Mouse (Mus musculus) gastrocnemius, adult 8-10 months (tissue): ENCODE results near the gene Uqcr10. TPM values are rescaled to one million over a fixed set of nuclear protein-coding genes. Genes with fewer than 3 reads are reported as not detected.
A peak's percentile ranks its signal among the peaks of the same experiment; 100 is the strongest.

ENCODE experiments used
- DNase-seq, 2 experiments: peaks; one replicate each; pipeline ENCODE4 v3.0.0; 2022; ENCODE audit warnings: low spot score in 2 of 2
- total RNA-seq, 4 experiments: library from RNA; stranded (reverse); gene quantifications; 2 replicates each; pipeline ENCODE4 v1.2.4; 2022

The Uqcr10 gene
- total RNA-seq, 4 experiments from 2014 or later = 882 to 1,031 (median 959) TPM

DNA sequence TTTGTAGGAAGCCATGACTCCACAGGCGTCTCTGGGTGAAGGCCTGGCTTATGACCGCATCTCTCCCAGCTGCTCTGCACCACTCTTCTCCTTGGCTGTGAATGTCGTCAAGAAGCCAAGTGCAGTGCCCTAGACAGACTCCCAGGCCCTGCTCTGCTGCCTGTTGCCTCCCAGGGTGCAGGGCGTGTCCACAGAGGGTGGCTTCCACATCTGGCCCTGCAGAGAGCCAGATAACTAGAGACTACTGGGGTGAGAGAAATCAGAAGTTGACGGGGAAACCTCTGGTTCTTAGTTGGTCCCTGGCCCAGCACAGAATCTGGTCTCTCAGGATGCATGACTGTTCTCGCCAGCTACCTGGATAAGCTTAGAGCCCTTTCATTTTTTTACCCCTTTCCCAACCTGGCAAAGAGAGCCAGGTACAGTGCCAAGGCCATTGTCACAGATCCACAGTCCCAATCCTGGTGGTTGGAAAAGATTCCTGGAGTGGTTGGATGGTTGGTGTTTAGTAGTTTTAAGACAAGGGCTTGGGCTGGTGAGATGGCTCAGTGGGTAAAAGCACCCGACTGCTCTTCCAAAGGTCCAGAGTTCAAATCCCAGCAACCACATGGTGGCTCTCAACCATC lies 26.8 kb downstream of the Uqcr10 start:
- DNase-seq = no peak

DNA sequence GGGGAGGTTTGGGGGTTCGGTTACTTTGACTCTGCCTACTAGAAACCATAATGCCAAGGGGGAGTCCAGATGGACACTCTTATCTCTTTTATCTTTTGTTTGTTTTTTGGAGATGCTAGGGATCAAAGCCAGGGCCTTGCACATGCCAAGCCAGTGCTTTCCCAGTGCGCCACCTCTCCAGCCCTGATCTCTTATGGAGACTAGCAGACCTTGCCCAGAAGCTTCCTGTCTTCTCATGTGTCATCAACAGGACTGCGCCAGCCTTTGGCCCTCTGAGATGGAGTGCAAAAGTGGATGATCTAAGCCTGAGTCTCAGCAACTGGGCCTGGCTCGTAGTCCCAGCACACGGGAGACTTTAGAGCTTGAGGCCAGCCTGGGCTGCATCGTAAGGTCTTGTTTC lies 28.4 kb downstream of the Uqcr10 start:
- DNase-seq = peak in 1 of 2 experiments; percentile 20

DNA sequence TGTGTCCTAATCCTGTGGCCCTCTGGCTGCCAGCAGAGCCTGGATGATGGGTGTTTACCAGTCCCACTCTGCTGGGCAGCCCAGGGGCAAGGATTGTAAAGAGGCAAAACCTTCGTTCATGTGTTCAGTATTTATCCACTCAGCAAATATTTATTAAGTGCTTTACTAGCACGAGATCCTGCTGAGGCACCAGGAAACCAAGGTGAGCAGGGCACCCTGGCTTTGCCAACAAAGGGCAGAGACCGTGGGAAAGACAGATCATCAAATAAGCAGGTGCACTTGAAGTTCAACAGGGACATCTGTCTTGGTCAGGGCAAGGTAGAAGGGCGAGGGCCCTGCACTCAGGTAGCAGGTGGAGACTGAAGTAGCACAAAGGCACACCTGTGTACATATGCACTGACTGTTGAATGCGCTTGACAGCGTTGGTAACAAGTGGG lies 29.0 kb downstream of the Uqcr10 start:
- no peak for DNase-seq

DNA sequence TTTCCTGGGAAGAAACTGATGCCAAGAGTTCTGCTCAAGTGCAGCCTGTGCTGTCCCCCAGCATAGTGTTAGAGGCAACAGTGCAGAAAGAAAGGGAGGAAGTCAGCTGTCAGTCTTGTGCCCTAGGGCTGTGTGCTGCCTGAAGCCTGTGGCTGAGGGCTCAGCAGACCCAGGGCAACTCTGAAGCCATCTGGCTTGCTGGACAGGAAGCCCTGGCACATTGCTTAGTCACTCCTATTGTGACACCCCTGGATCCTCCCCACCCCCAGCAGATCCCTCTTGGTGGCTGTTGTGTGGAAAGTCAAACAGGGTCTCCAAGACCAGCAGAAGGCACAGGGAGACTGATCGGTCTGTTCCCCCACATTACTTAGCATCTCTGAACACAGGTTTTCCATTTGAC lies 29.5 kb downstream of the Uqcr10 start:
- DNase-seq = no peak

DNA sequence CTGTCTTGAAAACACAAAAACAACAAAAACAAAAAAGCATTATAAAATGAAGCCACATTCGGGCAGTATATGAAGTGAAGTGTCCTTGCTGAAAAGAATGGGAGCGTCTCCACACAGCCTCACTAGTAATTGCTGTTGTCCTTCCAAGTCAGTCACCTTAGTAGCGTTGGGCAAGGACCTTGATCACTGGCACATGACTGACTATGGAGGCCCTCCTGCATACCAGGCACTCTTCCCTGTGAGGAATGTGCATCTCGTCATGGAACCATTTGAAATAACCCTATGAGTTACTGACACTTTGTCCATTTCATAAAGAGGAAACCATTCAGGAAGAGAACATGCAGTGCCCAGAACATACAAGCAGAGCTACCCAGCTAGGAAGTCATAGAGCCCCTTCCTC lies 32.4 kb downstream of the Uqcr10 start:
- DNase-seq = no peak

DNA sequence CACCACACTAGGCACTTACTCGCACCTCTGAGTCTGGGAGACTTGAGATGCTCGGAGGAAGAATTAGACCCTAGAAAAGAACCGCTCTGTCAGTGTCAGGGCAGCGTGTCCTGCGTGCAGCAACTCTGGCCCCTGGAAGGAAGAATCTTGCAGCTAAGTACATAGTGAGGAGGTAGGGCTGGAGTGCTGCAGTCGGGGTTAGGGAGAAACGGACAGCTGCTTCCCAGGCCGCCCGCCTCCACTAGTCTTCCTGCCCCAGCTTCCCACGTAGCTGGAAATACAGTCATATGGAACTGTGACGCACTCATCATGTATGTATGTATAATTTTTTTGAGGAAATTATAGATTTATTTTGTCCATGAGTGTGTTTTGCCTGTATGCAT lies 41.7 kb downstream of the Uqcr10 start:
- no peak for DNase-seq

DNA sequence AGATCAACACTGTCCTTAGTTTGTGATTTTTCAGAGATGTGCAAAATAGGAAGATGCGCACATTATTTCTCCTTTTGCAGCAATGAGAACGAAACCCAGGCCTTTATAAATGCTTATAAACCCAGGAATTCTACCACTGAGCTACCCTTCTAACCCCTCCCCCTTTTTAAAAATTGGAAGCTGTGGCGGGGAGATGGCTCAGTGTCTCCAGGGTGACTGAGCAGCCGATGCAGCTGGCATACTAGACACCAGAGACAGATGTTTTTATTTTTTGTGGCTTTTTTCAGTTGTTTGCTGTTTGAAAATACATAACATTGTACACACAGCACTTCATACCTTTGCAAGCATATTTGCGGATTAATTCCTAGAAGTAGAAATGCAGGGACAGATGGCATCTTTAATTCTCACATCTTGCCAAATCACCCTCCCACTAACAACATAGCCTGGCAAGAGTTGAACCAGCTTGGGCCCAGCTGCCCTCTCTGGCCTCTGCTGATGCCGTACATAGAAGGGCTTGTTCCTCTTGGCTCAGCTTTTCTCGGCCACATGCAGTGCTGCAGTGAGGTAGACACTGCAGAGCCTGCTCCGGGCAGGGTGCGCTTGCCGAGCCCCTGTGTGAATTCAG lies 42.2 kb downstream of the Uqcr10 start:
- no peak for DNase-seq

DNA sequence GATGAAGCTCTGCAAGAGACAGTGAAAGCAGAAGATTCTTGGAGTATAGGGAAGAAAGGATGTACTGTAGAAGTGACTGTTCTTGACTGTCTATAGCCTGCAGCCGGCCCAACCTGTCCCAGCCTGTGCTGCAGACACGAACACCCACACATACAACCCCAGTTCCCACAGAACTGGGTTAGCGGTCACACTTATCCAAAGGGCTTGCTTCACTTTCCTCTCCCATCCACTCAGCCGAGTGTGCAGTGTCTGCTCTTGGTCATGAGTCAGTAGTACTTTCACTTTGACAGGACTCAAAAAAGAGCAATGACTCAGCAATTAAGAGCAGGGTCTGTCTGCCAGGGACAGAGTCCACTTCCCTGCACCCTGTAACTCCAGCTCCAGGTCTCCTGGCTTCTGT lies 42.8 kb downstream of the Uqcr10 start:
- no peak for DNase-seq

DNA sequence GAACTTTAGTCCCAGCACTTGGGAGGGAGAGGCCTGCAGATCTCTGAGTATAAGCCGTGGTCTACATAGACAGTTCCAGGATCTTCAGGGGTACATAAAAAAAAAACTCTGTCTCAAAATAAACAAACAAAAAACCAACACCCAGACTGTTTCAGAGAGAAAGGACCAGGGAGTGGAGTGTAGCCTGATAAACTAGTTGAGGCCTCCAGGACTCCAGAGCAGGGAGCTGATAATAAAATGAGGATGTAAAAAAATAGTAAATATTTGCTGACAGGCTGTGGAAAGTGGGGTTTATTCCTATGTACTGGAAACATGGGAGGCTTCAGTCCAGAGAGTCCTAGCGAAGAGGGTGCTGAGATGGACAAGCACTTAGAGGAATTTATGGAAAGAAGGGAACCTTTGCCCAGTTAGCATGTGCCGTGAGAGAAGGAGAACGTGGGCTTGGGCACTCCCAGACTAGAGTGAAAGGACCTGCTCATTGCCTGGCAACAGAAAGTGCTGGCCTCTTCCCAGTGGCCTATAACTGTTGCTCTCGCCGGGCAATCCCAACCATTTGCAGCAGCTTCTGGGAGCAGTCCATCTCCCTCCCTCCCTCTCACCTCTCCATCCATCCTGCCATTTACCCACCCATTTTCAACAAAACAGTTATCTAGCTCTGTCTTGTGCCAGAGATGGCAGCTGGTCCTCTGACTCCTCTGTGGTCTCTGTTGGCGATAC lies 43.7 kb downstream of the Uqcr10 start:
- no peak for DNase-seq

DNA sequence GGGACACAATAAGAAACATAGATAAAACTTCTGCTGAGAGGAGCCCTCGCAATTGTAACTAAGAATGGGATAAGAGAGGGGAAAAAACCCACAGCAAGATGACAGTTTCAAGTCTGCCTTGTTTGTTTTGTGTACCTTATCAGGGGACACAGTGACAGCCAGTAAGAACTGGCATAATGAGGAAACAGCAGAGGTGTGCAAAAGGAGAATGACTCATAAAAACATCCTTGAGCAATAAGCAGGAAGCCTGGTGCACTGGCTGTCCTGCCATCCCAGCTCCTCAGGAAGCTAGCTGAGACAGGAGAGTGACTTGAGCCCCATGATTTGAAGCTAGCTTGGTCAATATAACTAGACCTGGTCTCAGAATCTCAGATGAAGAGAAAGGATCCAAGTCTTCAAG lies 44.3 kb downstream of the Uqcr10 start:
- DNase-seq = no peak

Other genes with a start within 250 kb of the Uqcr10 start
- 10 to 100 TPM; 45.9 to 59.7 (median 51.7) TPM for gene Mtmr3, start 109.5 kb downstream of the Uqcr10 start, total RNA-seq
- not detected for gene Gm11032, start 84.3 kb downstream of the Uqcr10 start, total RNA-seq
- 10 to 100 TPM; 15.6 to 18.7 (median 16.5) TPM for gene Ascc2, start 66.6 kb downstream of the Uqcr10 start, total RNA-seq
- gene Zmat5, start 336 bp upstream of the Uqcr10 start, total RNA-seq = 10 to 100 TPM; 19.6 to 26.9 (median 24.7) TPM
- gene Cabp7, start 42.4 kb upstream of the Uqcr10 start, total RNA-seq = under 1 TPM in 2 of 4 experiments, not detected in 2; 0.10 to 0.12 TPM
- 10 to 100 TPM; 52.9 to 62.2 (median 56.1) TPM for gene Nf2, start 145.2 kb upstream of the Uqcr10 start, total RNA-seq
- 1 to 10 TPM in 1 of 4 experiments, under 1 TPM in 3; 0.29 to 1.1 (median 0.71) TPM for gene Nipsnap1, start 169.6 kb upstream of the Uqcr10 start, total RNA-seq
- 10 to 100 TPM; 14.0 to 16.3 (median 15.3) TPM for gene Thoc5, start 191.0 kb upstream of the Uqcr10 start, total RNA-seq
- not detected for gene Nefh, start 243.7 kb upstream of the Uqcr10 start, total RNA-seq